Mouse (Mus musculus): ENCODE data around the gene Trpv1. TPM values are rescaled to one million over a fixed set of nuclear protein-coding genes. Genes with fewer than 3 reads are reported as not detected.

Trpv1 gene
- 0.38 TPM in 2 replicates for total RNA-seq (2014; rRNA removed)
- 0.22 and 0.38 TPM in 2 replicates for polyA plus RNA-seq (2015; fragmentation: Nextera tagmentation; extraction: Ambion mirVana)

DNA sequence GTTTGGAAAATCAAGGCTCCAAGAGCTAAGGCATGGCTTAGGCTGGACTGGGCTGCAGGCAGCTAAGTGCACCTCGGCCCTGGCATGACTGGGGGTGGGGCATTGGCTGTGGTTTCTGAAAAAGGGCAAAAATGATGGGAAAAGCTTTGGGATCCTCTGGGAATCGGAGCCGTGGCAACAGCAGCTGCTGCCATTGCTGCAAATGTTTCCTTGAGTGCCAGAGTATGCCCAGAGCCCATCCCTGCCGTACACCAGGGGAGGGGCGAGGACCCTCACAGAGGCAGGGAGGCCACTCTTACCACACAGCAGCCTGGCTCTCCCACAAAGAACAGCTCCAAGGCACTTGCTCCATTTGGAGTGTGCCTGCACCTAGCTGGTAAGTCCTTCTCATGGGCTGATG is at the start of gene Trpv1:
Gene Trpv1, plus strand, starts transcription at position 301 of the 400 bp plus-strand sequence.
- no peak within 1 kb of the TSS for H3K27ac ChIP-seq (ENCODE audit: low read depth, low read length)
- H3K9me3 ChIP-seq (ENCODE audit: low read length) = no peaks in the 10 kb centered on the region
- DNase-seq = no peak
- no peak for TF ChIP-seq CTCF (IDR thresholded peaks at IDR 0.05; ENCODE audit: low read depth)
- no peak within 1 kb of the TSS for H3K4me2 ChIP-seq (ENCODE audit: low read depth)
- no peaks in the 10 kb centered on the region for H3K4me1 ChIP-seq (ENCODE audit: insufficient read depth)
- no peak within 1 kb of the TSS for H3K4me3 ChIP-seq (ENCODE audit: low read depth, low read length)
- H3K9ac ChIP-seq = no peak within 1 kb of the TSS
- H3K27me3 ChIP-seq (ENCODE audit: insufficient read depth, low read length) = no peaks in the 10 kb centered on the region
- no peaks in the 10 kb centered on the region for H3K36me3 ChIP-seq (ENCODE audit: insufficient read depth)
- WGBS = 79% methylated on average over 5 of the region's 5 CpGs
- no peak for ATAC-seq

DNA sequence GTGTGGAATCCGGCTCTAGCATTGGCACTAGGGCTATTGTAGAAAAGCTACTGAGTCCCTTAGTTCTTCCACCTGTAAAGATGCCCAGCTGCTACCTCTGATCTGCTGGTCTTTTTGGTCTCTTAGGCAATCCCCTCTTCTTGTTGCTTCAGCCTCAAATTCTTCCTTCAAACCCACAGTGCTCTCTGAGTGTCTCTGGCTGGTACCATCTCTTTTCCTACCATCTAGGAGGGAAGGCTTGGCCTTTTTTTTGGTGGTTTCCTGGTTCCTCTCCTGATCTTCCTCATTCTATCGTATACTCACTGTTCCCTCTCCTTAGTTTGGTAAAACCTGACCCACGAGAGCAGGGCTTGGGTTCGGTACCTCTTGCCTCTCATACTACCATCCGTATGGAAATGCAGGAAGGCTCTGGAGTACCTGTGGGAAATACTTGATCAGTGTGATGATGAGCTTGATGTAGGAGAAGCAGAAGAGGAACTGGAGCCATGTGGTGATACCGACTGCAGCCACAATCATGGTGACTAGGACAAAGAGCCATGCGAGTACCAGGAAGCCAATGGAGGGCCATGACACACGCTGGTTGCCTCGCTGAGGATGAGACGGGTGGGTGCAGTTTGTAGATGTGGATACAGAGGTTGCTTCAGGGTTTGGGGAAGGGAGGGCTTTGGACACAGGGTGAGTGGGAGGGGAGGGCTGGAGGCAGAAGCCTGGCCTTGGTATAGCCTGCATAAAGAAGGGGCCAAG is 48.0 kb upstream of the Trpv1 start:
- no peak for ATAC-seq
- no peak overlapping the region for H3K9ac ChIP-seq
- no peak for TF ChIP-seq CTCF (IDR thresholded peaks at IDR 0.05; ENCODE audit: low read depth)
- no peak overlapping the region for H3K4me3 ChIP-seq (ENCODE audit: low read depth, low read length)
- H3K4me2 ChIP-seq (ENCODE audit: low read depth) = no peak overlapping the region
- no peaks in the 10 kb centered on the region for H3K27me3 ChIP-seq (ENCODE audit: insufficient read depth, low read length)
- H3K36me3 ChIP-seq (ENCODE audit: insufficient read depth) = peaks cover 57% of the 10 kb centered on the region
- no peaks in the 10 kb centered on the region for H3K9me3 ChIP-seq (ENCODE audit: low read length)
- no peaks in the 10 kb centered on the region for H3K4me1 ChIP-seq (ENCODE audit: insufficient read depth)
- no peak for DNase-seq
- no peak overlapping the region for H3K27ac ChIP-seq (ENCODE audit: low read depth, low read length)
- 90% methylated on average over 10 of the region's 10 CpGs for WGBS

DNA sequence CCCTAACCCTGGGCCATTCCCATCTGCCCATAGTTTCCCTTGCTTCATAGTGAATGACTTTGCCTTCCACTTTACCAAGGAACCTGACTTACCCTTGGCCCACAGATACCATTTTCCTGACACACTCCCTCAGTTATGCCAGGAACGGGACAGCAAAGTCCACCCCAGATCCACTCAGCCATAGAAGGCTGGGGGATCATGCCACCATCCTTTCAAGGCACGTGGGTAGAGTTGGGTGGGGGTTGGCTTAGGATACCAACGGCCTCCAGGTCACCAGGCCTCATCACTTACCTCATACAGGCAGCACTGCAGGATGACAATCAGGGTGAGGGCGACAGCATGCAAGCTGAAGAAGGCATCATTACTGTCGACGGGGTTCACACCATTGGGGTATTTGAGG is 46.9 kb upstream of the Trpv1 start:
- Histone ChIP-seq H3K27me3 (ENCODE audit: insufficient read depth, low read length) (no peaks in the 10 kb centered on the region), H3K4me3 (ENCODE audit: low read depth, low read length) (no peak overlapping the region), H3K9ac (no peak overlapping the region), H3K36me3 (ENCODE audit: insufficient read depth) (peaks cover 67% of the 10 kb centered on the region), H3K27ac (ENCODE audit: low read depth, low read length) (no peak overlapping the region), H3K9me3 (ENCODE audit: low read length) (no peaks in the 10 kb centered on the region), H3K4me1 (ENCODE audit: insufficient read depth) (no peaks in the 10 kb centered on the region), H3K4me2 (ENCODE audit: low read depth) (no peak overlapping the region)
- no peak for TF ChIP-seq CTCF (IDR thresholded peaks at IDR 0.05; ENCODE audit: low read depth)
- ATAC-seq (no peak), DNase-seq (no peak)
- WGBS = 95% methylated on average over 6 of the region's 6 CpGs

DNA sequence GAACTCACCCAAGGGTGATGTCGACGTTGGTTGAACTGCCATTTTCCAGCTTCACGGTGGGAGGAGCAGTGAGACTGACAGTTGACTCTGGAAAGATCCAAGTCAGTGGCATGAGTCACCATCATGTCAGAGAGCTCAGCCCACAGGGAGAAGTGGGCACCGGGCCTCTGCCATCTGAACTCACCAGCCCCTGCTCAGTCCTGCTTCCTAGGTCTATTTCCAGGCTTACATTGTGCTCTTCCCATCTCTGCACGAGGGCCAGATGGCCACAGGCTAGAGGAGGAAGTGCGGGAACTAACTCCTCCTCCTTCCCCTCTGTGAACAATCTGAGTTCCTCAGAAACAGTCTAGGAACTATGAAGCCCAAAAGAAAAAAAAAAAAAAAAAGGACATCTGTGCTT is 41.0 kb upstream of the Trpv1 start:
- TF ChIP-seq CTCF (IDR thresholded peaks at IDR 0.05; ENCODE audit: low read depth) = no peak
- Histone ChIP-seq H3K27ac (ENCODE audit: low read depth, low read length) (no peak overlapping the region), H3K4me1 (ENCODE audit: insufficient read depth) (peaks cover 11% of the 10 kb centered on the region; the same call in 1 of the 2 replicates), H3K4me3 (ENCODE audit: low read depth, low read length) (no peak overlapping the region), H3K9ac (no peak overlapping the region), H3K36me3 (ENCODE audit: insufficient read depth) (peaks cover 53% of the 10 kb centered on the region), H3K27me3 (ENCODE audit: insufficient read depth, low read length) (no peaks in the 10 kb centered on the region), H3K4me2 (ENCODE audit: low read depth) (no peak overlapping the region), H3K9me3 (ENCODE audit: low read length) (no peaks in the 10 kb centered on the region)
- 83% methylated on average over 6 of the region's 6 CpGs for WGBS
- ATAC-seq (0 out of 2 replicates have a peak, but pooled peaks have one; percentile 12), DNase-seq (no peak)

DNA sequence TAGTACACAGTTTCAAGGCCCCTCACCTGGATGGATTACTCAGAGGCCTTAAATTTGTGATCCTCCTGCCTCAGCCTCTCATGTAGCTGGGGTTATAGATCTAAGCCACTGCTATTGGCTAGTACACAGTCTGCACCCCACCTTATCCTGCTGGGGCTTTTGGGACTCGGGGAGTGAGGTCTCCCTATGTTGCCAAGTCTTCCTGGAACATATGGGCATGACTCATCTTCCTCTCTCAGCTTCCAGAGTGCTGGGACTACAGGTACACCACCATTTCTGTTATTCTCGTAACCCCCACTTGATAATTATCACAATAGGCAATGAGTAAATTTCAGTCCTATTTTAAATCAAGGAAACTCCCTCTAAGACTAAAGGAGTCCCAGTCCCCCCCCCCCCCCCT is 39.6 kb upstream of the Trpv1 start:
- ATAC-seq (no peak), DNase-seq (no peak)
- Histone ChIP-seq H3K4me3 (ENCODE audit: low read depth, low read length) (no peak overlapping the region), H3K4me1 (ENCODE audit: insufficient read depth) (peaks cover 15% of the 10 kb centered on the region; the same call in 1 of the 2 replicates), H3K27ac (ENCODE audit: low read depth, low read length) (no peak overlapping the region), H3K4me2 (ENCODE audit: low read depth) (no peak overlapping the region), H3K9ac (no peak overlapping the region), H3K36me3 (ENCODE audit: insufficient read depth) (peaks cover 40% of the 10 kb centered on the region), H3K9me3 (ENCODE audit: low read length) (no peaks in the 10 kb centered on the region), H3K27me3 (ENCODE audit: insufficient read depth, low read length) (no peaks in the 10 kb centered on the region)
- no peak for TF ChIP-seq CTCF (IDR thresholded peaks at IDR 0.05; ENCODE audit: low read depth)
- 76% methylated on average over 2 of the region's 2 CpGs for WGBS

DNA sequence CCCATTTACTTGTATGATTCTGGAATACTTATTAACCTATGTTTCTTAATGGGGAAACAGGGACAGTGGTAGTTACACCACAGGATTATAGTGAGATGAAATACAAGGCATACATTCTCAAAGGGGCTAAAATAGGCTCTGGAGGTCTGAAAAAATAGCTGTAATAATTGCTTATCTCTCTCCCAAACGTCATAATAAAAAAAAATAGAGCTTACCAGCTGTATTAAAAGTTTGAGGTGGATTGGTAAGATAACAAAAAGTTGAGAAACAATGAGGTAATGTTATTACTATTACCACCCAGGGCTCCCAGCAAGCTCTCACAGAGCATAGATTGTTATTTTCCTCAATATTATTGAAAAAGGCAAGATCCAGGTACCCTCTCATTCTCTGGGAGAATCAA is 35.9 kb upstream of the Trpv1 start:
- no peaks in the 10 kb centered on the region; the same call in 1 of the 2 replicates for H3K27me3 ChIP-seq (ENCODE audit: insufficient read depth, low read length)
- peaks cover 10% of the 10 kb centered on the region for H3K36me3 ChIP-seq (ENCODE audit: insufficient read depth)
- H3K27ac ChIP-seq (ENCODE audit: low read depth, low read length) = no peak overlapping the region
- 12% methylated on average over 1 of the region's 1 CpGs for WGBS
- H3K4me1 ChIP-seq (ENCODE audit: insufficient read depth) = peaks cover 20% of the 10 kb centered on the region
- no peaks in the 10 kb centered on the region for H3K9me3 ChIP-seq (ENCODE audit: low read length)
- DNase-seq (no peak), ATAC-seq (no peak)
- peak overlapping the region; percentile 68; the same call in 1 of the 2 replicates for H3K9ac ChIP-seq
- TF ChIP-seq CTCF (IDR thresholded peaks at IDR 0.05; ENCODE audit: low read depth) = no peak
- H3K4me2 ChIP-seq (ENCODE audit: low read depth) = peak overlapping the region; percentile 97
- peak overlapping the region; percentile 78 for H3K4me3 ChIP-seq (ENCODE audit: low read depth, low read length)

DNA sequence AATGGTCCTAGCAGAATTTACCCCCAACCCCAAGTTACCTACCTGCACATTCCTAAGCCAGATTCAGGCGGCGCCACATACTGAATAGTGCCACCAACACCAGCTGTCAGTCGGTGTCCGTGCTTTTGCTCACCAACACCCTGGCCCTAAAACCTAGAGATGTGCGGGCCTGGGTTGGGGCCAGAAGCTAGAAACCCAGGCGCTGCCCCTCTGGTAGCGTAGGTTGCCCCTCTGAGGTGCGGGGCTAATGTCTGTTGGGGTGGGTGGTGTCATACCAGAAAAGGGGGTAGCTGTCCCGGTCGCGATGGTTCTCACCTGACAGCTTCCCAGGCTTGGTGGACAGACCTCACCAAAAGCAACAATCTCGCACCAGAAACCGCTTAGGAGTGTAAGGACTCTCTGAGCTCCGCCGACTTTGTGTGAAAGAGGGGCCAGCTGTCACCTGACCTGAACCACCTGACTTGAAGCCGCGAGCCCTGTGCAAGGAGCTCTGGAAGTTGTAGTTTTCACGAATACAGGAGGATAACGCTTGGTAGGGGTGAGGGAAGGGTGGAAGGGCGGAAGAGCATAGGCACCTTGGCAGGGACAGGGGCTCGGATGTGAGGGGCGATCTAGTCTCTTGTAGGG is 35.4 kb upstream of the Trpv1 start, which contains the start of gene Ctns:
Gene Ctns, minus strand, starts transcription at position 440 of the 627 bp plus-strand sequence.
- peak; percentile 97 for ATAC-seq
- under 1% methylated on average over 22 of the region's 22 CpGs for WGBS
- H3K27me3 ChIP-seq (ENCODE audit: insufficient read depth, low read length) = no peaks in the 10 kb centered on the region; the same call in 1 of the 2 replicates
- peak within 1 kb of the TSS; percentile 69; the same call in 1 of the 2 replicates for H3K27ac ChIP-seq (ENCODE audit: low read depth, low read length)
- DNase-seq = peak; percentile 92
- peak within 1 kb of the TSS; percentile 78 for H3K4me3 ChIP-seq (ENCODE audit: low read depth, low read length)
- H3K9me3 ChIP-seq (ENCODE audit: low read length) = no peaks in the 10 kb centered on the region
- H3K9ac ChIP-seq = peak within 1 kb of the TSS; percentile 68
- H3K4me2 ChIP-seq (ENCODE audit: low read depth) = peak within 1 kb of the TSS; percentile 97
- H3K36me3 ChIP-seq (ENCODE audit: insufficient read depth) = peaks cover 10% of the 10 kb centered on the region
- H3K4me1 ChIP-seq (ENCODE audit: insufficient read depth) = peaks cover 20% of the 10 kb centered on the region
- no peak; the same call in 1 of the 2 replicates for TF ChIP-seq CTCF (IDR thresholded peaks at IDR 0.05; ENCODE audit: low read depth)
